Mouse (Mus musculus) hindbrain, embryonic 15.5 days (tissue): ENCODE results near the gene Kat5. TPM values are rescaled to one million over a fixed set of nuclear protein-coding genes. Genes with fewer than 3 reads are reported as not detected.
A peak's percentile ranks its signal among the peaks of the same experiment; 100 is the strongest.

Experiments used
- ATAC-seq: fragments of 200-750 bp; cut with Nextera tagmentation; 2 replicates; pipeline ENCODE4 v1.8.0; 2017; ENCODE audit warnings: low read depth, moderate number of reproducible peaks, moderate TSS enrichment; ENCODE audit not compliant: low FRiP score
- H3K27ac ChIP-seq: fragments of 300-500 bp; sonication (generic); replicated peaks from 2 replicates; pipeline ENCODE4 v1.5.1; 2015; ENCODE audit warnings: mild to moderate bottlenecking, inconsistent platforms
- H3K27me3 ChIP-seq: fragments of 300-500 bp; sonication (generic); 2 replicates; pipeline ENCODE4 v1.6.1; 2015; ENCODE audit warnings: control low read depth, inconsistent platforms
- H3K36me3 ChIP-seq: fragments of 300-500 bp; sonication (generic); 2 replicates; pipeline ENCODE4 v1.6.1; 2015; ENCODE audit warnings: control low read depth, inconsistent platforms
- H3K4me1 ChIP-seq: fragments of 300-500 bp; sonication (generic); replicated peaks from 2 replicates; pipeline ENCODE4 v1.6.1; 2015; ENCODE audit warnings: control low read depth, inconsistent platforms
- H3K4me2 ChIP-seq: fragments of 300-500 bp; sonication (generic); 2 replicates; pipeline ENCODE4 v1.6.1; 2015; ENCODE audit warnings: moderate library complexity, mild to moderate bottlenecking, inconsistent platforms
- H3K4me3 ChIP-seq: fragments of 300-500 bp; sonication (generic); 2 replicates; pipeline ENCODE4 v1.5.1; 2015; ENCODE audit warnings: mild to moderate bottlenecking, inconsistent platforms
- H3K9ac ChIP-seq: fragments of 300-500 bp; sonication (generic); 2 replicates; pipeline ENCODE4 v1.6.1; 2015; ENCODE audit warnings: inconsistent platforms
- H3K9me3 ChIP-seq: fragments of 300-500 bp; sonication (generic); 2 replicates; pipeline ENCODE4 v1.6.1; 2016; ENCODE audit warnings: control low read depth, inconsistent platforms
- WGBS: fragments of 180-500 bp; shearing (Covaris S2); methylation state at CpG from one replicate; pipeline ENCODE4 v1.1.7; 2015; 5-methylcytosine and 5-hydroxymethylcytosine counted together
- polyA plus RNA-seq: library from polyadenylated mRNA; unstranded; fragments of >200 nt; fragmentation: Nextera tagmentation; extraction: Ambion mirVana; gene quantifications from 2 replicates; pipeline ENCODE4 v1.2.1, GENCODE M21; 2015

Gene Kat5
- polyA plus RNA-seq: 67.2 and 69.2 TPM in 2 replicates

DNA sequence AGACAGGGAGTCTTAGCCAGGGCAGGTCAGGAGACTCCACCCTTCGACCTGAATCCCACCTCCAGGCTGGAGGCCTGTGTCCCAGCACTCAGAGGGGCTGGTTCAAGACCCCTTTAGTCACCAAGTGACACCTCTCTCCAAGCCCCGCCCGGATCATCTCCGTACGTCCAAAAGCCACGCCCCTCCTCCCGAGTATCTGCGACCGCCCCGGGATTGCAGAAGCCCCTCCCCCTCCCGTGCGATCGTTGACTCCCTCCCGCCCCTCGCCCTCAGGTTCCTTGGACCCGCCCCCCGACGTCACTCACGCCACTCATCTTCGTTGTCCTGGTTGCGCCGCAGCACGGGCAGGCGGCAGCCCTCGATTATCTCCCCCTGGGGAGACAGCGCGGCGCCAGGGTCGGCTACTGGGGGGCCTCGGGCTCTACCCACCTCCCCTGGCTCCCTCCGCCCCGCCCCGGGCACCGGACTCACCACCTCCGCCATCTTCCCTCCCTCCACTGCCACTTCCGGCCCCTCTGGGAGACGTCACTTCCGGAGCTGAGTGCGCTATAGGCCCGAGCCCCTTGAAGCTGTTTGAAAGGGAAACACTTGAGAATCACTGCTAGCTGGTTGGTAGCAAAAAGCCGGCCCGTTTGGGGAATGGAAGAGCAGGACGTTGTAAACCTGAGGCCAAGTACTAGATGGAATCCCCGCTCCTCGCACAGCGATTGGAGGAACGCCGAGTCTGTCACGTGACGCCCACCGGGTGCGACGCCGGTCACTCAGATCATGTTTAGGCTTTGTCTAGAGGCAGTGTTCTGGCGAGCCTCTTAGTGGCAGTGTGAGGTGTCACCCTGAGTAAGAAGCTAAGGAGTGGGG is at the start of gene Kat5:
TSS of gene Kat5 (minus strand) at position 691 of the 858 bp plus-strand sequence.
- Histone ChIP-seq H3K4me3 (peak within 1 kb of the TSS; percentile 74), H3K36me3 (peaks cover 34% of the 10 kb centered on the region), H3K9ac (peak within 1 kb of the TSS; percentile 86), H3K4me1 (peaks cover 24% of the 10 kb centered on the region), H3K27ac (peak within 1 kb of the TSS; percentile 99), H3K9me3 (no peaks in the 10 kb centered on the region), H3K27me3 (no peaks in the 10 kb centered on the region), H3K4me2 (peak within 1 kb of the TSS; percentile 72)
- under 1% methylated on average over 54 of the region's 55 CpGs for WGBS
- ATAC-seq: peak; percentile 95

DNA sequence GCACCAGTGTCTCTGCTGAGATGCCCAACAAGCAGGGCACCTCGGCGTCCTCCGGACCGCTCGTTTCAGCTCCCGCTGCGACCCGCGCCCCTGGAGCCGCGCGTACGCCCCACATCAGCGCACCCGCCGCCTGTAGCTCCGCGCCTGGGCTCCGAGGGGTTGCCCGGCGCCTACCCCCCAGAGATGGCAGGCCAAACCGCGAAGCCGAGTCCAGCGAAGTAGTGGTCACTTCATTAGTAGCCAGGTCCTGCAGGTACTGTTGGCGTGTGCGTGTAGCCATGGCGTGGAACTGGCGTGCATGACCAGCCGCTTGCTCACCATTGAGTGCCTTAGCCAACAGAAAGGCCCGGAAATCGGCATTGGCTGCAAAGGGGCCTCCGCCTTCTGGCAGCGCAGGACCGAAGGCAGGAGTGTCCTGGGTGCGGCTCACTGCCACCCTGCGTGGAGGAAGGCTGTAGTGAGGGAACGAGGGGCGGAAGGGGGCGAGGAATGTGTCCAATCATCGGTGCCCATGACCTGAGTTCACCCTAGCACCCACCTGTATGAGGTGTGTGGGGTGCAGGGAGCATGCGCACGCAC is 44.8 kb upstream of the Kat5 start:
- Histone ChIP-seq H3K9ac (peak overlapping the region; percentile 15), H3K4me2 (peak overlapping the region; percentile 74), H3K27ac (no peak overlapping the region), H3K9me3 (no peaks in the 10 kb centered on the region), H3K4me3 (peak overlapping the region; percentile 42), H3K27me3 (peaks cover 34% of the 10 kb centered on the region), H3K36me3 (no peaks in the 10 kb centered on the region), H3K4me1 (peaks cover 15% of the 10 kb centered on the region)
- 15% methylated on average over 43 of the region's 43 CpGs for WGBS
- ATAC-seq: no peak

DNA sequence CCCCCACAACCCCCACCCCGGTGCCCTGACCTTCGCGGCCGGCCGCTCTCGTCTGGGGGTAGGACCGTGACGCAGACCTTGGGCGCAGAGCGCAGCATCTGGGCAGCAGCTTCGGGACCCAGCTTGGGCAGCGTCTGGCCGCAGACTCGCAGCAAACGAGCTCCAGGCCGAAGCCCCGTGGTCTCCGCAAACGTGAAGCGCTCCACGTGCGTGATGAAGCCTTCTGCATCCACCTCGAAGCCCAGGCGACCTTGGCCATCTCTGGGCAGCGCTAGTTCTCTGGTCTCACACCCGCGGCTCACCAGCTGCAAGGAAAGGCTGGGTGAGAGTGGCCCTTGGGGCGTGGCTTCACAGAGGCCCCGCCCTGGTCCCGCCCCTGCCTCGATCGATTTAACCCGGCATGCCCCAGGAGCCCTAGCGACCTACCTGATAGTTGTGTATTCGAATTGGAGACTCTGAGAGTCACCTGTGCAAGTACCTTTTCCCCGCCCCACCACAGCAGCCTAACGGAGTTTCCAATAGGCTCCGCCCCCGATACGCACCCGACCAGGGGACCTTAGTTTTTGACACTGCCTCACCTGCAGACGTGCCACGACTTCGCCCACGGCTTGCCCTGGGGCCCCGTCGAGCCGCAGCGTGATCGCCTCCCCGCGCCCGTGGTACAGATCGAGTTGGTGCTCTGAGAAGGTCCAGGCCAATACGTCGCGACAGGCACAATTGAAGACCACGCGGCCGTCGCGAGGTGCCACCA is 44.1 kb upstream of the Kat5 start:
- ATAC-seq: peak; percentile 65
- no peaks in the 10 kb centered on the region for H3K9me3 ChIP-seq
- peak overlapping the region; percentile 74 for H3K4me2 ChIP-seq
- no peak overlapping the region for H3K27ac ChIP-seq
- no peaks in the 10 kb centered on the region for H3K36me3 ChIP-seq
- peaks cover 34% of the 10 kb centered on the region for H3K27me3 ChIP-seq
- peak overlapping the region; percentile 42 for H3K4me3 ChIP-seq
- H3K9ac ChIP-seq: peak overlapping the region; percentile 15
- peaks cover 17% of the 10 kb centered on the region for H3K4me1 ChIP-seq
- WGBS: 9% methylated on average over 62 of the region's 62 CpGs

DNA sequence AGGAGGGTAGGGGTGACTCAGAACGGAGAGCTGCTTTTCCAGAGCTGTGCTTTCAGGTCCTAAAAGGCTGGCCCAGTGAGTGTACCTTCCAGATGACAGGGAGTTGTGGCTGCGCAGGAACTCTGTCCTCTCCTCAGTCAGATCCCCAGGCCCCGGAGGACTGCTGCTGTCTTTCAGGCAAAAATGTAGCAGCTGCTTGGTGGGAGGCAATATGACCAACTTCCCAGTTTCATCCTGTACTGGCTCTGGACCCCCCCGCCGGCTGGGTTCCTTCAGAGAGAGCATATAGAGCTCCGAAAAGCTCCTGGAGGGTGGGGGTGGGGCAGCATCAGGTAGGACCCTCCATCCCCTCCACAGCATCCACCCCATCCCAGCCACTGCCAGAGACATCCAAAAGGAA is 42.5 kb upstream of the Kat5 start:
- H3K27ac ChIP-seq: no peak overlapping the region
- peaks cover 29% of the 10 kb centered on the region for H3K4me1 ChIP-seq
- no peak overlapping the region for H3K4me3 ChIP-seq
- H3K36me3 ChIP-seq: peaks cover 4% of the 10 kb centered on the region
- ATAC-seq: no peak
- no peaks in the 10 kb centered on the region for H3K9me3 ChIP-seq
- peaks cover 34% of the 10 kb centered on the region for H3K27me3 ChIP-seq
- WGBS: 75% methylated on average over 6 of the region's 6 CpGs
- H3K9ac ChIP-seq: no peak overlapping the region
- H3K4me2 ChIP-seq: no peak overlapping the region

DNA sequence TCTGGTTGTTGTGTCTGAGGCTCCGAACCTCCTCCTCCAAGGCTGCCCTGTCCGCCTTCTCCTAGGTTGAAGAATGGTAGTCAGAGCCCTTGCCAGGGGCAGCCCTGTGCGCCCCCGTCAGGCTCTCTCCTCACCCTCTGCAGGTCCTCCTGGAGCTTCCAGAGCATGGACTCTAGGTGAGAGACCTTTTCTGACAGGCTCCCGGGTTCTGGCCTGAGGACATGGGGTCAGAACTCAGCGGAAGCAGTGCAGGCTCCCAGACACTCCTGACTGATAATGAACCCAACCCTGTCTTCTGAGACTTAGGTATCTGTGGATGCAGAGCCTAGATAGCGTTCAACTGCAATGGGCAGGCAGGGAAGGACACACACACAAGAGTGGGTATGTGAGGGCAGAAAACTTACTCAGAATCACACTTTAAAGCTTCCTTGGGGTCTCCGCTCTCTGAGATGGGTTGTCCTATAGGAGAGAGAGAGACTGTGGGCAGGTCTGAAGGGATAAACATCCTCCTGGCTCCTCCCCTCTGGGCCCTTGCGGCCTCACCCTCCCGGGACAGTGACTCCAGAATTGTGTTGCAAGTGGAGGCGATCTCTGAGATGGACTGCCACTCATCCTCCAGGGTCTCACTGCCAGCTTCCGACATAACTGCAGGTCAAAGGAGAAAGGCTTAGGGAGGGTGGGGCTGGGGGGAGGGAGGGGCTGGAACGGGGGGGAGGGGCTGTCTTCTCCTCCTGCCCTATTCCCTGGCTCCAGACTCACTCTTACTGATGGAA is 41.7 kb upstream of the Kat5 start:
- WGBS: 62% methylated on average over 13 of the region's 13 CpGs
- H3K4me3 ChIP-seq: no peak overlapping the region
- peaks cover 13% of the 10 kb centered on the region for H3K36me3 ChIP-seq
- no peak for ATAC-seq
- peaks cover 29% of the 10 kb centered on the region for H3K4me1 ChIP-seq
- peaks cover 34% of the 10 kb centered on the region for H3K27me3 ChIP-seq
- H3K4me2 ChIP-seq: no peak overlapping the region
- H3K9me3 ChIP-seq: no peaks in the 10 kb centered on the region
- H3K9ac ChIP-seq: no peak overlapping the region
- no peak overlapping the region for H3K27ac ChIP-seq

DNA sequence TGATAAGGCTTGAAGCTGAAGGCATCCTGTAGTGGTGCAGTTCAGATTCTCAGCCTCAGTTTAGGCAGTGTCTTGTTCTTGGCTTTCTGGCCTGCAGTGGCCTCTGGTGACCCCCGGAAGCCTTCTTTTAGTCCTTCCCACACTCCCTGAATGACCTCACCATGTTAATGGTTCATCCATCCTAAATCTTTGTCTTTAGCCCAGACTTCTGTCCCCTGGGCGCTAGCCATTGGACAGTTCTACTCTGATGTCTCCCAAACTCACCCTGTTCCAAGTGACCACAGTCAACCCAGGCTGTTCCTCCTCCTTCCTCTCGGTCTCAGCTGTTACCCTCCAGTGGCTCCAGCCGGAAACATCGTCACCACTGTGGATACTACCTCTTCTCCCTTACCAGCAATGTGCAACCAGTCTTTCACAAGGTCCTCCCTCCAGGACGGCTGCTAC is 39.3 kb upstream of the Kat5 start:
- 68% methylated on average over 6 of the region's 6 CpGs for WGBS

DNA sequence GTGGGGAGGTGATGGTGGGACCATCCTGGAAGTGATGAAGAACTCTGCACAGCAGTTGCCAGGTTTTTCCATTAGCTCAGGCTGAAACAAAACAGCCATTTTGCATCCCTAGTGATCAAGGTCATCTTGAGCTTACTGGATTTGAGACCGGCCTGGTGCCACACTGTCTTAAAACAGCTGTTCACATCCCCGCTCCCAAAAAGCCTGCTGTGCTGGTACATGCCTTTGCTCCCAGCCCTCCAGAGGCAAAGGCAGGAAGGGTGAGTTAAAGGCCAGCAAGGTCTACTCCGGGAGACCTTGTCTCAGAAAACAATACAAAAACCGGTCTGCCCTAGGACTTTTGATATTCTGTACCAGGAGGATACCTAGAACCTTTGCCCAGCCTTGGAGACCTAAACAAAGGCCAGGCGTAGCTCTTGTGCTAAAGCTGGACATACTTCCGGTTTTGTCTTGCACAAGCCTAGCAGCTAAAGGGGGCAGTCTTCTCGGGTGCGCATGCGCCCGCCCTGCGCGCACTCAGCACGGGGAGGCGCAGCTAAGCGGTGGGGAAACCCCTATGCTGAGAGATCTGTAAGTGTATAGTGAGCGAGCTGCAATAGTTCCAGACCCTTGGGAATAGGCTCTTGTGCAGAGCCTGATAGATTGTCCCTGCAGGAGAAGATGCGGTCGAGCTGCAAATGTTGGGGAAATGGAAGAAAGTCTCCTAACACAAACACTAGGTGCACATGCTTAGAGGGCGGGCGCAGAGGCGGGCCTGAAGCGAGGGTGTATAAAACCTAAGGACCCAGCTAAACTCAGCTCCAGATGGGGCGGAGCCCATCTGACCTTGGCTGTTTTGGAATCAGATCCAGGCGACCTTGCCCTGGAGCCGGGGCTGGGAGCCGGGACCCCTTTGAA is 38.6 kb upstream of the Kat5 start:
- 12% methylated on average over 26 of the region's 26 CpGs for WGBS
- no peaks in the 10 kb centered on the region for H3K9me3 ChIP-seq
- peak; percentile 95 for ATAC-seq

More for the DNA sequence above, 39.3 kb upstream of the Kat5 start:
- Histone ChIP-seq H3K27me3 (peaks cover 12% of the 10 kb centered on the region; the same call in 1 of the 2 replicates), H3K9ac (peak overlapping the region; percentile 37; the same call in 1 of the 2 replicates), H3K27ac (peak overlapping the region; percentile 53), H3K9me3 (no peaks in the 10 kb centered on the region), H3K4me2 (peak overlapping the region; percentile 57), H3K4me3 (peak overlapping the region; percentile 27), H3K4me1 (peaks cover 21% of the 10 kb centered on the region), H3K36me3 (peaks cover 36% of the 10 kb centered on the region)
- ATAC-seq: no peak

DNA sequence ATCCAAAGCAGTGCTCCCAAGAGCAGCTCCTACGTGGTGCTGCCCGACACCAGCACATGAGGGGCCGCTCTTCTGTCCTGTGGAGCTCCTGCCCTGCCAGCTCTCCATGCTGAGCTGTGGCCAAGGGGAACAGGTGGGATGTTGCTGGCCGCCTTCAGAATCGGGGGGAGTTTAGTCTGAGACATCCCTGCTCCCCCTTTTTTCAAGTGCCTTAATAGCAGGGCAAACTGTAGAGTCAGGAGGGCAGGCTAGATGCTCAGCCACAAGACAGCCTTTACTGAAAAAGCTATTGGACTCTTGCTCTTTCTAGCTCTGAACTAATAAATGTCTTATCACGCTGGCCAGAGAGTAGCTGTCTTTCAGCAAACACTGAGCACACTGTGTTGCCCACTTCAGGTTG is 37.8 kb upstream of the Kat5 start:
- no peak overlapping the region for H3K4me2 ChIP-seq
- H3K27ac ChIP-seq: peak overlapping the region; percentile 53; the same call in 1 of the 2 replicates
- H3K9me3 ChIP-seq: no peaks in the 10 kb centered on the region
- H3K36me3 ChIP-seq: peaks cover 50% of the 10 kb centered on the region
- no peak overlapping the region for H3K9ac ChIP-seq
- 95% methylated on average over 6 of the region's 6 CpGs for WGBS
- ATAC-seq: no peak
- H3K27me3 ChIP-seq: no peaks in the 10 kb centered on the region
- peaks cover 14% of the 10 kb centered on the region for H3K4me1 ChIP-seq
- no peak overlapping the region for H3K4me3 ChIP-seq

More for the DNA sequence above, 38.6 kb upstream of the Kat5 start:
- Histone ChIP-seq H3K4me2 (peak overlapping the region; percentile 57), H3K27ac (peak overlapping the region; percentile 53), H3K9ac (peak overlapping the region; percentile 37), H3K4me1 (peaks cover 14% of the 10 kb centered on the region), H3K4me3 (peak overlapping the region; percentile 27), H3K27me3 (peaks cover 8% of the 10 kb centered on the region; the same call in 1 of the 2 replicates), H3K36me3 (peaks cover 43% of the 10 kb centered on the region)

DNA sequence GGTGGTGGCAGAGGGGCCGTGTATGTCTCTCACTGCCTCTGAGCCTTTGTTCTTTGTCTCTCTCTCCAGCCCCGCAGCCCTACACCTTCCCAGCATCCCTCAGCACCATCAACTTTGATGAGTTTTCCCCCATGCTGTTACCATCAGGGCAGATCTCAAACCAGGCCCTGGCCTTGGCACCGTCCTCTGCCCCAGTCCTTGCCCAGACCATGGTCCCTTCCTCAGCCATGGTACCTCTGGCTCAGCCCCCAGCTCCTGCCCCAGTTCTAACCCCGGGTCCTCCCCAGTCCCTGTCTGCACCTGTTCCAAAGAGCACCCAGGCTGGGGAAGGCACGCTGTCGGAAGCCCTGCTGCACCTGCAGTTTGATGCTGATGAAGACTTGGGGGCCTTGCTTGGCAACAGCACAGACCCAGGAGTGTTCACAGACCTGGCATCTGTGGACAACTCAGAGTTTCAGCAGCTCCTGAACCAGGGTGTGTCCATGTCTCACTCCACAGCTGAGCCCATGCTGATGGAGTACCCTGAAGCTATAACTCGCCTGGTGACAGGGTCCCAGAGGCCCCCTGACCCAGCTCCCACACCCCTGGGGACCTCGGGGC is 36.8 kb upstream of the Kat5 start:
- no peak for ATAC-seq
- Histone ChIP-seq H3K36me3 (peaks cover 59% of the 10 kb centered on the region), H3K4me2 (no peak overlapping the region), H3K9ac (no peak overlapping the region), H3K9me3 (no peaks in the 10 kb centered on the region), H3K27ac (no peak overlapping the region), H3K4me3 (no peak overlapping the region), H3K27me3 (no peaks in the 10 kb centered on the region), H3K4me1 (peaks cover 14% of the 10 kb centered on the region)
- 93% methylated on average over 8 of the region's 8 CpGs for WGBS

DNA sequence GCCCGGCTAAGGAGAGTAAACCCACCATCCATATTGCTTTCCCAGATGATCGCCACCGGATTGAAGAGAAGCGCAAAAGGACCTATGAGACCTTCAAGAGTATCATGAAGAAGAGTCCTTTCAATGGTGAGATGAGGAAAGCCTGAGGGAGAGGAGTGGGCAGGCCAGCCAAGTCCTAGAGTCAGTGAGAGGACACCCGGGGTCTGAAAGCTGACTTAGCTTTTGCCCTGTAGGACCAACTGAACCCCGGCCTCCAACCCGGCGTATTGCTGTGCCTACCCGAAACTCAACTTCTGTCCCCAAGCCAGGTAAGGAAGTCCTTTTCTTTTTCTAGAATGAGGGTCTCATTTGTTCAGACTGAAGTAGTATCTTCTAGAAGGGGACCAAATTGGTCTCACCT is 35.2 kb upstream of the Kat5 start:
- Histone ChIP-seq H3K4me1 (peaks cover 14% of the 10 kb centered on the region), H3K9ac (no peak overlapping the region), H3K4me3 (no peak overlapping the region), H3K9me3 (no peaks in the 10 kb centered on the region), H3K4me2 (no peak overlapping the region), H3K27ac (no peak overlapping the region), H3K27me3 (no peaks in the 10 kb centered on the region), H3K36me3 (peaks cover 70% of the 10 kb centered on the region)
- no peak for ATAC-seq
- 94% methylated on average over 9 of the region's 9 CpGs for WGBS
